ENCODE assay signal across 8 mouse cellular contexts in the genomic region with DNA sequence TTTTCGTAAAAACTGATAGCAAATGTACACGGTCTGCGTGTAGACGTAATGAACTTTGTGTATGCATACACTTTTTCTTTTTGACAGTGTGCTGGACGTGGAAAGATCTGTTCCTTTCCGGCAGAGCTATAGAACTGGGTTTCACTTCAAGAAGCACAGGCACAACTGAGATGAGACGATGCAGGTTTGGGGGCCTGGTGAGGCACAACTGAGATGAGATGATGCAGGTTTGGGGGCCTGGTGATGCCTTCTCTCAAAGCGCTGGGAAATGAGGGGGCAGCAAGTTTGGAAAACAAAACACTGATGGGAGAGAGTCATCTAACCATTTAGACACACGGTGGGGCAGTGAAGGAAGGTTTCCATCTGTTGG. TPM values are rescaled to one million over a fixed set of nuclear protein-coding genes. Genes with fewer than 3 reads are reported as not detected.
DNase-seq lines count a peak whose midpoint lies in the region; ATAC-seq and TF ChIP-seq lines count a peak whose summit lies in the region.

No protein-coding gene starts in this region.

- no peak; the same call in 1 of the 2 replicates for ATAC-seq in lung, embryonic 14.5 days (ENCODE audit: insufficient read depth)
- peak; percentile 2; the same call in 1 of the 2 replicates for ATAC-seq in limb, embryonic 12.5 days (ENCODE audit: insufficient number of reproducible peaks, insufficient read depth, low FRiP score, low TSS enrichment, low read depth)
- ATAC-seq in neural tube, embryonic 15.5 days (ENCODE audit: low FRiP score): peak; percentile 35; the same call in 1 of the 2 replicates

- peak overlapping the region; percentile 94 for H3K9ac ChIP-seq in lung, embryonic 14.5 days
- H3K9ac ChIP-seq in limb, embryonic 12.5 days (replicated peaks): peak overlapping the region; percentile 92
- H3K9ac ChIP-seq in neural tube, embryonic 15.5 days (replicated peaks): peak overlapping the region; percentile 92

- H3K27me3 ChIP-seq in lung, embryonic 14.5 days (ENCODE audit: insufficient read depth, low read length): no peaks in the 10 kb centered on the region
- H3K27me3 ChIP-seq in limb, embryonic 12.5 days: no peaks in the 10 kb centered on the region
- H3K27me3 ChIP-seq in neural tube, embryonic 15.5 days (replicated peaks): no peaks in the 10 kb centered on the region

- peak overlapping the region; percentile 86 for H3K27ac ChIP-seq in lung, embryonic 14.5 days (ENCODE audit: low read depth)
- no peak overlapping the region for H3K27ac ChIP-seq in embryonic fibroblast, embryonic 13.5 days (ENCODE audit: insufficient read depth, low read length)
- H3K27ac ChIP-seq in limb, embryonic 12.5 days: peak overlapping the region; percentile 84
- peak overlapping the region; percentile 87 for H3K27ac ChIP-seq in neural tube, embryonic 15.5 days (replicated peaks)

- H3K9me3 ChIP-seq in lung, embryonic 14.5 days (ENCODE audit: low read depth, low read length): no peaks in the 10 kb centered on the region
- H3K9me3 ChIP-seq in limb, embryonic 12.5 days: peaks cover 6% of the 10 kb centered on the region; the same call in 1 of the 2 replicates
- no peaks in the 10 kb centered on the region for H3K9me3 ChIP-seq in neural tube, embryonic 15.5 days (replicated peaks)

- no peak for TF ChIP-seq POLR2A in embryonic fibroblast, embryonic 13.5 days (IDR thresholded peaks at IDR 0.05; ENCODE audit: low read depth, low read length)

- H3K4me2 ChIP-seq in lung, embryonic 14.5 days: peak overlapping the region; percentile 87
- H3K4me2 ChIP-seq in limb, embryonic 12.5 days: peak overlapping the region; percentile 79
- H3K4me2 ChIP-seq in neural tube, embryonic 15.5 days: peak overlapping the region; percentile 72

- peak overlapping the region; percentile 98 for H3K4me3 ChIP-seq in lung, embryonic 14.5 days (ENCODE audit: low read depth, low read length)
- peak overlapping the region; percentile 84 for H3K4me3 ChIP-seq in embryonic fibroblast, embryonic 13.5 days (ENCODE audit: insufficient read depth, low read length)
- H3K4me3 ChIP-seq in limb, embryonic 12.5 days (replicated peaks): peak overlapping the region; percentile 95
- H3K4me3 ChIP-seq in neural tube, embryonic 15.5 days (replicated peaks): peak overlapping the region; percentile 98

- no peak for TF ChIP-seq CTCF in lung, embryonic 14.5 days (IDR thresholded peaks at IDR 0.05; ENCODE audit: low read depth)
- no peak for TF ChIP-seq CTCF in embryonic fibroblast, embryonic 13.5 days (IDR thresholded peaks at IDR 0.05; ENCODE audit: borderline replicate concordance, insufficient read depth, low read length)

- no peaks in the 10 kb centered on the region for H3K4me1 ChIP-seq in lung, embryonic 14.5 days (ENCODE audit: insufficient read depth)
- no peaks in the 10 kb centered on the region; the same call in none of the 2 replicates for H3K4me1 ChIP-seq in embryonic fibroblast, embryonic 13.5 days (ENCODE audit: control insufficient read depth, insufficient read depth, low read length)
- peaks cover 20% of the 10 kb centered on the region for H3K4me1 ChIP-seq in limb, embryonic 12.5 days (replicated peaks)
- peaks cover 27% of the 10 kb centered on the region for H3K4me1 ChIP-seq in neural tube, embryonic 15.5 days

- 0 out of 2 replicates have a peak, but pooled peaks cover under 1% of the 10 kb centered on the region for H3K36me3 ChIP-seq in lung, embryonic 14.5 days (ENCODE audit: insufficient read depth)
- H3K36me3 ChIP-seq in limb, embryonic 12.5 days: no peaks in the 10 kb centered on the region
- no peaks in the 10 kb centered on the region for H3K36me3 ChIP-seq in neural tube, embryonic 15.5 days

- 28% methylated on average over 9 of the region's 9 CpGs for WGBS in lung, embryonic 14.5 days
- WGBS in limb, embryonic 12.5 days: 61% methylated on average over 9 of the region's 9 CpGs
- WGBS in neural tube, embryonic 15.5 days: 53% methylated on average over 9 of the region's 9 CpGs

- intact Hi-C loops in gastrocnemius, postnatal 36 days (cut with DNase I): no loop called here

- DNase-seq in lung, embryonic 14.5 days: no peak
- no peak for DNase-seq in lung, postnatal 36 days
- no peak for DNase-seq in spleen, adult 12 weeks (ENCODE audit: low spot score)
- DNase-seq in gastrocnemius, postnatal 36 days: no peak
- DNase-seq in embryo, embryonic 10 days (ENCODE audit: low spot score): no peak

RNA-seq across cellular contexts. Expression of a gene that starts 0.3 kb away (rescaled TPM):
- 83.5 and 88.0 TPM in 2 replicates for polyA plus RNA-seq in lung, embryonic 14.5 days (2014; fragmentation: Nextera tagmentation; extraction: Ambion mirVana)
- 59.2 and 64.8 TPM in 2 replicates for polyA plus RNA-seq in embryonic fibroblast, embryonic 13.5 days (2011; ENCODE audit: insufficient read length, low read depth, missing spikeins)
- polyA plus RNA-seq in limb, embryonic 12.5 days (2016; fragmentation: Nextera tagmentation; extraction: Ambion mirVana): 103 and 108 TPM in 2 replicates
- polyA plus RNA-seq in neural tube, embryonic 15.5 days (2015; fragmentation: Nextera tagmentation; extraction: Ambion mirVana): 101 and 109 TPM in 2 replicates
- 10 to 100 TPM; 47.6 to 54.0 TPM for total RNA-seq in gastrocnemius, postnatal 36 days (2021)
